Mouse (Mus musculus): ENCODE measurements around the gene Gjb5.

Gjb5 gene

DNA sequence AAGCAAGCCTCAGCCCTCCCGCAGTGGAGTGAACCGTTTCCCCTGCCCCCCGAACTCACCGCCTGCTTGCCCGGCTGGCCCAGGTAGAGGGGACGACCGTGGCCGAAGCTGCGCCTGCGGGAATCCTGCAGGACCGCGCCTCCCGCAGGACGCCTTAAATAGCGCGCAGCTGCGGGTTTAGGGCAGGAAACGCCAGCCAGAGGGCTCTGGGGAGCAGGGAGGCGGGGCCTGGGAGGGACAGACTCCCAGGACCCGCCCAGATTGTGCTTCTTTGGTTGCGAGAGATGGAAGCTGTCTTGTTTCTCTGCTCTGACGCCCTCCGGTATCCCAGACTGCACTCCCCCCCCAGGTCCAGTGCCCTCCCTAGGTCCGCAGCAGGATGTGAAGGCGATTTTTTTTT, 44.1 kb downstream of the Gjb5 start, which contains the start of gene Gja4:
Gene Gja4 (minus strand): TSS at position 179 of the 400 bp plus-strand sequence.
- peak; percentile 56; the same call in 1 of the 2 replicates for ATAC-seq (ENCODE audit: insufficient number of reproducible peaks, low FRiP score, low TSS enrichment)

DNA sequence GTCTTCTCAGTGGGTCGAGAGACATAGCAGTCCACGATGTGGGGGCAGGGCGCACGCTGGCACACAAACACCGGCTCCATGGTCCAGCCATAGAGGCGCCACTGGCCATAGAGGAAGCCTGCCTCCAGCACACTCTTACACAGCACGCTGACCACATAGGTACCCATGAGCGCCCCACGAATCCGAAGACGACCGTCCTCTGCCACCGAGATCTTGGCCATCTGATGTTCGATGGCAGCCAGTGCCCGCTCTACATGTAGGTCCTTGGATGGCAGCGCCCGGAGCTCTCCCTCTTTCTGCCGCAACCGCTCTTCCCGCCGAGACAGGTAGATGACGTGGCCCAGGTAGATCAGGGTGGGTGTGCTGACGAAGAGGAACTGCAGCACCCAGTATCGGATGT, 45.6 kb downstream of the Gjb5 start:
- ATAC-seq (ENCODE audit: insufficient number of reproducible peaks, low FRiP score, low TSS enrichment) = no peak

DNA sequence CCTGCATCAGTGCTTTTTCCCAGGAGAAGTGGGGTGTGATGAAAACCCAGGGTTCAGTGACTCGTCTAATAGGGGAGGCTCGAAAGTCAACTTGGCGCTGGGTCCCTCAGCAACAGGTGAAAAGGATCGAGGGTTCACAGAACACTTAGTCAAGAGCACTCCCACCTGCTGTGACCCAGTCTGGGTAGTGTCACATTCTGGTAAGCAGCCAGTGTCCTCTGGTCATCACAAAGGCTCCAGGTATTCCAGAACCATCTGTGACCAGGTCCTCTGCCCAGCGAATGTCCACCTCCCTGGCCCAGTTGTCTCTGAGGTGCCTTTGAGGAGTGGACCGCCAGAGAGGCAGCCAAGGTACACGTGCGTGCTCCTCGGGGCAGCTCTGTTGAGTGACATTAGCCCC, 46.4 kb downstream of the Gjb5 start:
- ATAC-seq (ENCODE audit: insufficient number of reproducible peaks, low FRiP score, low TSS enrichment) = no peak; the same call in 1 of the 2 replicates

DNA sequence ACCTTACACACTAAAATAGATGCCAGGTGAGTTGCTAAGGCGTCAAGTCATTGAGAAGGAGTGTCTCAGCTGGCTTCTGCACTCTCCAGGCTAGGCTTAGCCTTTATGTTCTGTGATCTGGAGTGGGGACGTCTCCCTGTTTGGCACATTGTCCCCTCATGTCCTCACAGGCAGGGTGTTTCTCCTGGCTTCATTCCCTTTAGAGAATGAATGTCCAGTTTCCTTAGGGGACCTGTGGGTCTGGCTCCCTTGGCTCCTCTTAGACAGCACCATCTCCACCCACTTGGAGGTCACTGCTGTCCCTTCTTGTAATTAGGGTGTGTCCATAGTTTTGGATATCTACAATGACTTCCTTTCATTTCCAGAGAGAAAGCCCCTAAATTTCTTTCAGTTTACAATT, 51.1 kb downstream of the Gjb5 start:
- no peak for ATAC-seq (ENCODE audit: insufficient number of reproducible peaks, low FRiP score, low TSS enrichment)
